Mouse (Mus musculus): ENCODE results near the gene Zfp148. TPM values are rescaled to one million over a fixed set of nuclear protein-coding genes. Genes with fewer than 3 reads are reported as not detected.
A peak's percentile ranks its signal among the peaks of the same experiment; 100 is the strongest.
"Not testable (repeated sequence)": the region's sequence is repeated elsewhere in the genome, so short reads cannot be mapped to it uniquely, and the experiment has no call there.

The Zfp148 gene
- polyA plus RNA-seq, 1 experiment from 2014 or later = 45.2 TPM

DNA sequence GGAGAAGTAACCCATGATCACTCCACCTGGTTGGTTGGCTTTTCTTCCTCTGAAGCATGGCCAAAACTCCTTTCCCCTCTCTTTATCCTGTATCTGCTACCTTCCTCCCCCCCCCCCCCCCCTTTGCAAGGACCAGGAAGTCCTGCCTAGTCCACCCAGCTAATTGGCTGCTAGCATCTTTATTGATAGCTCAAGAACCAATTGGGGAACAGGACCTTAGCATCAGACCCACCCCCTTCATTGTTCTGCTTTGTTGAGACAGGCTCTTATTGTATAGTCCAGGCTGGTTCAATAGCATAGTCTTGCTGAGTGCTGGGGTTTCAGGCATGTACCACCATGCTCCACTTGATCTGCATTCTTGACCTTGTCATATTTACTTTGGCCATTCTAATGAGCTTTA lies 99.3 kb downstream of the Zfp148 start:
- no peak for DNase-seq (ENCODE audit: extremely low spot score, low spot score)
- no peaks in the 10 kb centered on the region for H3K27me3 ChIP-seq (ENCODE audit: poor library complexity, severe bottlenecking)
- H3K9me3 ChIP-seq = no peaks in the 10 kb centered on the region
- no peak overlapping the region for H3K4me3 ChIP-seq
- H3K27ac ChIP-seq = no peak overlapping the region
- no peaks in the 10 kb centered on the region for H3K4me1 ChIP-seq
- H3K36me3 ChIP-seq (replicated peaks) = peaks cover 83% of the 10 kb centered on the region

DNA sequence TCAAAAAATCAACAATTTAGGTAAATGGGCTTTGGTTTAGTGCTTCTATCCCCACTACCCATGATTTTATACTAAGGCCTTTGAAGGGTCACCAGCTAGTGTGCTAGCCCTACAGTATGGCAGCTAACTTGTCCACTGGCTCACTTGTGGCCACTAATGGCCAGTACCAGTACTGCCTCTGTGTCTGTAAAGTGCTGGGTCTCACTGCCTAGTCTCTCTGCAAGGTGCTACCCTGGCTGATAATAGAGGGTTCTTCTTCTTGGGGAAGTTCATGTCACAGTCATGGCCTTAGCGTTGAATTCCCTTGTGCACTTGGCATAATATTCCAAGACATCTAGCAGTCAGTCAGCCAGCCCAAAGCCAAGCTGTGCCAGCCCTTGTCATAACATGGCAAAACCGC lies 100.5 kb downstream of the Zfp148 start:
- Histone ChIP-seq H3K4me3 (no peak overlapping the region), H3K4me1 (no peaks in the 10 kb centered on the region), H3K27ac (no peak overlapping the region), H3K9me3 (no peaks in the 10 kb centered on the region), H3K27me3 (ENCODE audit: poor library complexity, severe bottlenecking) (no peaks in the 10 kb centered on the region), H3K36me3 (replicated peaks) (peaks cover 83% of the 10 kb centered on the region)
- WGBS = 93% methylated on average over 2 of the region's 2 CpGs
- DNase-seq (ENCODE audit: extremely low spot score, low spot score) = no peak

DNA sequence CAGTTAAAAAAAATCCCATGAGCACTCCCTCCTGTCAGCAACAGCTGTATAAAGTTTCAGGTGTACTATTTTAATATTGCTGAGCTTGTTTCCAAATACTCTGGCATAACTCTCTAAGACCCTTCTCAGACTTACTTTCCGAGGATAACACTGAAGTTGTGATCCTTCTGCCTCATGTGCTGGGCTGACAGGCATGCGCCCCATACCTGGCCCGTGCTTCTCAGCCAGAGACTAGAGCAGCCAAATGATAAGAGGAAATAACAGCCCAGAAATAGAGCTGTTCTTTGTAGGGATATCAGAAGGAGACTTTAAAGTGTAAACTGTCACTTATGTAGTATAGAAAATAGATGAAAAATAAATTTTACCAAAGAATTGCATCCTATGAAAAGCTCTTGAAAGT lies 101.7 kb downstream of the Zfp148 start:
- DNase-seq (ENCODE audit: extremely low spot score, low spot score) = peak; percentile 6
- no peaks in the 10 kb centered on the region for H3K4me1 ChIP-seq
- H3K36me3 ChIP-seq (replicated peaks) = peaks cover 82% of the 10 kb centered on the region
- no peaks in the 10 kb centered on the region for H3K27me3 ChIP-seq (ENCODE audit: poor library complexity, severe bottlenecking)
- H3K4me3 ChIP-seq = no peak overlapping the region
- no peaks in the 10 kb centered on the region for H3K9me3 ChIP-seq
- no peak overlapping the region for H3K27ac ChIP-seq
- 94% methylated on average over 3 of the region's 3 CpGs for WGBS

DNA sequence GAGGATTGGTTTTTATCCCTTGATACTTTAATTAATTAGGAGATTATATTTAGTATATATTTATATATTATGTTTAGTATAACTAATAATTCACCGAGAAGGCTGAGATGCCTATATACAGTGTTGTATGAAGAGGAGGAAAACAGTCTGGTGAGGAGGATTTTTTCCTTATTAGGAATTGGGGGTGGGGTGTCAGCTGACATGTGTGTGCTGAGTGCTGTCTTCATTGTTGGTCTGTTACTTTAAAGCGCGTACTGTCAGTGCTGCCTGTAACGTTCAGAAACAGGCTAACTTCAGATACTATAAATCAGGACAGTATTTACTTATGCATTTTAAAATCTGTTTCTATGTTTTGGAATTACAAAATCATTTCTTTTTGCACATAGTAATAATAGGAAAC lies 107.1 kb downstream of the Zfp148 start:
- H3K36me3 ChIP-seq (replicated peaks) = peaks cover 80% of the 10 kb centered on the region
- H3K9me3 ChIP-seq = no peaks in the 10 kb centered on the region; the same call in 1 of the 2 replicates
- H3K27me3 ChIP-seq (ENCODE audit: poor library complexity, severe bottlenecking) = no peaks in the 10 kb centered on the region
- DNase-seq (ENCODE audit: extremely low spot score, low spot score) = no peak
- no peak overlapping the region for H3K4me3 ChIP-seq
- H3K4me1 ChIP-seq = no peaks in the 10 kb centered on the region
- WGBS = 94% methylated on average over 4 of the region's 4 CpGs
- no peak overlapping the region for H3K27ac ChIP-seq

DNA sequence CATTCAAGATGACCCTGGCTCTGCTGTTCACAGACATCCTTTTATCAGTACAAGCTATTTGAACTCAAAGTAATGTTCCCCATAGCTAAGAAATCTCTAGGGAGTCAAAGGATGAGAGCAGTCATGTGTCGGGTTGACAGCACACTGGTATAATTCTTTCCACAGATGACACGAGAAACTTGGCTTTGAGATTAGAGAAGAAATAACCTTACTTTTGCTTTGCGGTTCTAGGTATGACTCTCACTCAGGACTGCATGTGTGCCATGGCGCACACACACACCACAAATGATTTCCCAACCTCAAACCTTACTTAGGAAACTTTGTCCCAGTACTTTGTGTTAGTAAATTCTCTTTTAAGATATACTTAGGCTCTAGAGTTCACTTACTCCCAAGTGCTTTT lies 113.7 kb downstream of the Zfp148 start:
- H3K4me1 ChIP-seq = no peaks in the 10 kb centered on the region
- WGBS = 94% methylated on average over 4 of the region's 4 CpGs
- H3K4me3 ChIP-seq = no peak overlapping the region
- no peak for DNase-seq (ENCODE audit: extremely low spot score, low spot score)
- H3K36me3 ChIP-seq (replicated peaks) = peaks cover 76% of the 10 kb centered on the region
- no peak overlapping the region for H3K27ac ChIP-seq
- H3K9me3 ChIP-seq = no peaks in the 10 kb centered on the region; the same call in 1 of the 2 replicates
- H3K27me3 ChIP-seq (ENCODE audit: poor library complexity, severe bottlenecking) = no peaks in the 10 kb centered on the region

DNA sequence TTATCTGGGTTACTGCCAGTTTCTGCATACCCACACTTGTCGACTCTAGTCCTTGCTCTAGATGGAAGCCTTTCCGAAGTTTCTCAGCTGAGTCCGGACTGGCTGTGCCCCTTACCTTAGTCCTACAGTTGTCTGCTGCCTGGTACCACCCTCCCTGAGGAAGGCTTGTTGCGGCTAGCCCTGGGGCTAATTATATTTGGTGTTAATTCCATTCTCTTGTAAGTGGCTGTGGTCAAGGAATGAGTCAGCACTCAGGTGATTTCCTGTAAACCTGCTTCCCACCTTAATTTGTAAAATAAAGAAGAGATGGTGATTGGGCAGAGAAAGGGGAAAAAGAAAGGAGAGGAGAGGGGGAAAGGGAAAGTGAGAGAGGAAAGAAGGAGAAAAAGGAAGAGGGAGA lies 127.4 kb downstream of the Zfp148 start:
- Histone ChIP-seq H3K4me1 (no peaks in the 10 kb centered on the region), H3K27me3 (ENCODE audit: poor library complexity, severe bottlenecking) (no peaks in the 10 kb centered on the region), H3K4me3 (no peak overlapping the region), H3K36me3 (replicated peaks) (peaks cover 20% of the 10 kb centered on the region), H3K27ac (no peak overlapping the region), H3K9me3 (no peaks in the 10 kb centered on the region; the same call in 1 of the 2 replicates)
- no peak for DNase-seq (ENCODE audit: extremely low spot score, low spot score)
- 87% methylated on average over 4 of the region's 4 CpGs for WGBS

DNA sequence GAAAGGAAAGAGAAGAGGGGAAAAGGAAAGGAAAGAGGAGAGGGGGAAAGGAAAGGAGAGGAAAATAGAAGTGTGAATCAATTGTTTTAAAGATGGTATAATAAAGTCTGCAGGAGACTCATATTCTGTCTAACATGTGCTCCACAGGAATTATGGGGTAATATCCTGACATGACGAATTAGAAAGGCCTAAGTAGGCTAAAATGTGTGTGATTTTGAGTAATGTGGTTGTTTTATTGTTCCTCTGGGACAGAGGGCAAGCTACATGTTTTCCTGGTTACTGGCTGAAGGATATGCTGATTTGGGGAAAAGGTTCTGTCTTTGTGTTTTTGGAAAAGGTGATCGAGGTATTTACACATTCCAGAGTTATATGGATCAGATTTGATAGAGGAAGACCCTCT lies 128.6 kb downstream of the Zfp148 start:
- not testable (repeated sequence) for H3K27ac ChIP-seq; H3K9me3 ChIP-seq; H3K4me1 ChIP-seq; H3K27me3 ChIP-seq (ENCODE audit: poor library complexity, severe bottlenecking); DNase-seq (ENCODE audit: extremely low spot score, low spot score); H3K4me3 ChIP-seq
- peaks cover 12% of the 10 kb centered on the region for H3K36me3 ChIP-seq (replicated peaks)
- 90% methylated on average over 2 of the region's 2 CpGs for WGBS

DNA sequence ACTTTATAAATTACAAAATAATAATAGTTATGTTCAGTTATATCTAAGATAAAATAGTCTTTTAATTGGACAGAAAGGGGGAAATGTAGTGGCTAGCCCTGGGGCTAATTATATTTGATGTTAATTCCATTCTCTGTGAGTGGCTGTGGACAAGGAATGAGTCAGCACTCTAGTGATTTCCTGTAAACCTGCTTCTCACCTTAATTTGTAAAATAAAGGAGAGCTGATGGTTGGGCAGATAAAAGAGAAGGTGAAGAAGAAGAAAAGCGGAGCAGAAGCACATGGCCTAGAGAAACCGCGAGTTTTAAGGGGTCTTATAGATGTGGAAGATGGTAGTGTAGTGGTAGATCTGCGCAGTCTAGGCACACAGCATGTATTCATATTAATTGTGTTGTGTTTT lies 130.2 kb downstream of the Zfp148 start:
- WGBS = 90% methylated on average over 4 of the region's 4 CpGs
- H3K36me3 ChIP-seq (replicated peaks); DNase-seq (ENCODE audit: extremely low spot score, low spot score); H3K9me3 ChIP-seq; H3K27ac ChIP-seq; H3K4me1 ChIP-seq; H3K27me3 ChIP-seq (ENCODE audit: poor library complexity, severe bottlenecking); H3K4me3 ChIP-seq: not testable (repeated sequence)

DNA sequence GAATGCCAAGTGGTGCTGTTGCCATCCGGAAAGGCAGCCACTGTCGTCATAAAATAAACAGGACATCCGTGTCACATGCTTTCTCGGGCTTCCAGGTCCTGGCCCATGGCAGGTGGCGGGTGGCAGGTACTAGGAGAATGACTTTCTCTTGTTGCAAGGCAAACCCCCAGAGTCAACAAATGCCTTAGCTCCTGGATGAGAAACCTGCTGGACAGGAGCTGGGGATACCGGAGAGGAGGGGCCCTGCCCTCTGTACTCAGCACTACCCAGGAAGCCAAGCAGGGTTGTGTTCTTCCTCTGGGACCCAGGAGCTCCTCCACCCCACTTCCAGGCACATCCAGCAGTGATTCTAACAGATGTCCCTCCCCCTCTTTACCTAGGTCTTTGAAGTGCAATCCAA lies 131.9 kb downstream of the Zfp148 start:
- no peaks in the 10 kb centered on the region for H3K36me3 ChIP-seq (replicated peaks)
- WGBS = 88% methylated on average over 6 of the region's 6 CpGs
- H3K27me3 ChIP-seq (ENCODE audit: poor library complexity, severe bottlenecking) = peaks cover 4% of the 10 kb centered on the region
- no peak overlapping the region for H3K27ac ChIP-seq
- no peak for DNase-seq (ENCODE audit: extremely low spot score, low spot score)
- H3K4me1 ChIP-seq = peaks cover 15% of the 10 kb centered on the region
- H3K9me3 ChIP-seq = no peaks in the 10 kb centered on the region; the same call in 1 of the 2 replicates
- no peak overlapping the region for H3K4me3 ChIP-seq

DNA sequence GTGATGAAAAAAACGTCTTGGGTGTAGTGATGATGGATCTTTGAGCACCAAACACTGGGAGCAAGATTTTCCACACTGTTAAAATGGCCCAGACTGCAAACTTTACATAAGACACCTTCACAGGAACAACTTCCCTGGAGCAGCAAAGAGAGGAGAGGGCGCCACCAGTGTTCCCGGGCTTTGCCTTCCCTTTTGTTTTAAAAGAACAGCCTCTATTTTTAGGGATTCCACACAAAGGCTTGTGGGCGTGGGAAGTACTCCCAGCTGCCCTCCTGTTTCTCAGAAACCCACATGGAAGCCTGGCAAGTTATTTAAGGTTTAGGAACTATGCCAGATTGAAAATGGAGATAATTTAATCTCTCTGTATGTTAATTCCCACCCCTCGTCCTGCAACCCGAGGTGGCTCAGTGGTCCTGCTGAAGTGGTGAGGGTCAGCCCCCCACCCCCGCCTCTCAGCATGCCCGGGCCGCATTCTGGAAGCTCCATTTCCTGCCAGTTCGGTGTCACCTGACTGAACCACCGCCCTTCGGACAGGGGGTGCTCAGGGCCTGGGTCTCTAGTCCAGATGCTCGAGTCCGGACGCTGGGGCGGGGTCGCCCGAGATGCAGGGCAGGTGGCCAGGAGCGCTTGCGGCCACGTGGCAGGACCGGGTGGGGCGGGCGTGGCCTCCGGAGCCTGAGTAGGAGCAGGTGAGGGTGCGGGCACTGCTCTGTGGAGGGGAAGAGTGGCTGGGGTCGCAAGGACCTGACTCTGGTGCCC lies 136.3 kb downstream of the Zfp148 start, which contains the start of gene Slc12a8:
Slc12a8 (plus strand) TSS at position 522 of the 759 bp plus-strand sequence.
- Histone ChIP-seq H3K36me3 (replicated peaks) (no peaks in the 10 kb centered on the region), H3K9me3 (no peaks in the 10 kb centered on the region), H3K4me3 (peak within 1 kb of the TSS; percentile 54), H3K27me3 (ENCODE audit: poor library complexity, severe bottlenecking) (peaks cover 13% of the 10 kb centered on the region), H3K4me1 (peaks cover 23% of the 10 kb centered on the region), H3K27ac (peak within 1 kb of the TSS; percentile 88)
- 3% methylated on average over 27 of the region's 27 CpGs for WGBS
- peak; percentile 40 for DNase-seq (ENCODE audit: extremely low spot score, low spot score)

DNA sequence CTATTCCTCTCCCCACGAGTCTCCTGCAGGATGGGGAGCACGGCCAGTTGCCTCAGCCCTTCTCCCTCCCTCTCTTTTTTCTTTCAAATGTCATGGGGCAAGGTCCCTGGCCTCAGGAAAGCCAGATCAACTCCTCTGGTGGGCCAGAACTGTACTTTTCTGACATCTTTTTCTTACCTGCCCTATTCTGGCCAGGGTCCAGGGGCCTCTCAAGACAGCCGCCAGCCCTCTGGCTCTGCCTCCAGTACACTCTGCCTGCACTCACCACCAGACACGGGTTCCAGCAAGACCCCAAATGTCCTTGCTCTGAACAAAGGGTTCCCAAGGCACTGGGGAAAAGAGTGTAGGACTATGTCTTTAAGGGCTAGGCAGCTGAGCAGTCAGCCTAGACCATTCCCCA lies 137.0 kb downstream of the Zfp148 start:
- H3K4me3 ChIP-seq = peak overlapping the region; percentile 54

DNA sequence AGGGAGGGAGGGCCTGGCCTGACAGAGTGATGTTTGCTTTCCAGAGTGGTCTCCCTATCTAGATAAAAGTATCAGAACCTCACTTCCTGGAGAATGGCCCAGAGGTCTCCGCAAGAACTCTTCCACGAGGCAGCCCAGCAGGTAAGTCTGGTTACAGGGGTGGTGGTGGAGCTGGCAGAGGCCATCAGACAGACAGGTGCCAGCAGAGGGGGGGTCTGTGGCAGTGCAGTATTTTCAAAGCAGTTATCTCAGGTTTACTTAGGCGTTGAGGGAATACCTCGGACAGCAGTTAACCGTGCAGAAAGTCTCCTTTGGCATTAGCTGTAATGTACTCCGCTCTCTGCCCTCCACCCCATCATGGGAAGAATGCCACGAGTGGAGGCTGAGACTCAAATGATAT lies 137.6 kb downstream of the Zfp148 start:
- H3K4me1 ChIP-seq = peaks cover 26% of the 10 kb centered on the region
- WGBS = 80% methylated on average over 7 of the region's 7 CpGs
- H3K27me3 ChIP-seq (ENCODE audit: poor library complexity, severe bottlenecking) = peaks cover 13% of the 10 kb centered on the region
- DNase-seq (ENCODE audit: extremely low spot score, low spot score) = no peak
- H3K4me3 ChIP-seq = no peak overlapping the region
- no peaks in the 10 kb centered on the region for H3K9me3 ChIP-seq
- H3K36me3 ChIP-seq (replicated peaks) = no peaks in the 10 kb centered on the region
- peak overlapping the region; percentile 88 for H3K27ac ChIP-seq

More for the DNA sequence above, 137.0 kb downstream of the Zfp148 start:
- H3K27ac ChIP-seq = peak overlapping the region; percentile 88
- WGBS = 22% methylated on average over 4 of the region's 4 CpGs
- peaks cover 26% of the 10 kb centered on the region for H3K4me1 ChIP-seq
- H3K36me3 ChIP-seq (replicated peaks) = no peaks in the 10 kb centered on the region
- H3K27me3 ChIP-seq (ENCODE audit: poor library complexity, severe bottlenecking) = peaks cover 13% of the 10 kb centered on the region
- no peak for DNase-seq (ENCODE audit: extremely low spot score, low spot score)
- H3K9me3 ChIP-seq = no peaks in the 10 kb centered on the region

DNA sequence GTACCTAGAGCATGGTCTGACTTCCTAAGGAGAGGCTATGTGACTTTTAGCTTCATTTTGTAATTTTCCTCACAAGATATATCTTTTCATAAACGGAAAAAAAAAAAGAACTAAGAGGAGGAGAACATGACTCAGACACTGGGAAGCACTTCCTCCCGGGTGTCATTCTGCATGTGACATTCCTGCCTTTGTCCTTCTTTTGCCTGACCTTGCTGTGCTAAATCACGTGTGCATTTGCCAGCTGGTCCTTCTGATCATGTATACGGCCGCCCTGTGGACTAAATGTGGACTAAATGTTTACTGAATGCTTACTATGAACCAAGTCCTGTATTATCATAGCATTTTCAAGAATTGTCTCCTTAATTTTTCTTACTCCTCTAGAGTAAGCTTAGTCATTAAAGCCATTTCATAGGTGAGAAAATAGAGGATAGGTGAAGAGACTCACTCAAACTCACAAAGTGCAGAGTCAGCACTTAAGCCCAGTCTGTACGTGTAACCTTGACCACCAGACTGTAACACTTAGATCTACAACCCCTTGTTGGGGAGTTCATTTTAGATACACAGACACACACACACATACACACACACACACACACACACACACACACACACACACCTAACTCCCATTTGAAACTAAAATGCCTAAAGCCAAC lies 139.4 kb downstream of the Zfp148 start:
- 85% methylated on average over 6 of the region's 6 CpGs for WGBS
- no peaks in the 10 kb centered on the region for H3K9me3 ChIP-seq
- H3K36me3 ChIP-seq (replicated peaks) = no peaks in the 10 kb centered on the region
- DNase-seq (ENCODE audit: extremely low spot score, low spot score) = no peak
- peaks cover 13% of the 10 kb centered on the region for H3K27me3 ChIP-seq (ENCODE audit: poor library complexity, severe bottlenecking)
- H3K4me1 ChIP-seq = peaks cover 31% of the 10 kb centered on the region
- H3K4me3 ChIP-seq = no peak overlapping the region
- no peak overlapping the region for H3K27ac ChIP-seq
